In the genomic region with DNA sequence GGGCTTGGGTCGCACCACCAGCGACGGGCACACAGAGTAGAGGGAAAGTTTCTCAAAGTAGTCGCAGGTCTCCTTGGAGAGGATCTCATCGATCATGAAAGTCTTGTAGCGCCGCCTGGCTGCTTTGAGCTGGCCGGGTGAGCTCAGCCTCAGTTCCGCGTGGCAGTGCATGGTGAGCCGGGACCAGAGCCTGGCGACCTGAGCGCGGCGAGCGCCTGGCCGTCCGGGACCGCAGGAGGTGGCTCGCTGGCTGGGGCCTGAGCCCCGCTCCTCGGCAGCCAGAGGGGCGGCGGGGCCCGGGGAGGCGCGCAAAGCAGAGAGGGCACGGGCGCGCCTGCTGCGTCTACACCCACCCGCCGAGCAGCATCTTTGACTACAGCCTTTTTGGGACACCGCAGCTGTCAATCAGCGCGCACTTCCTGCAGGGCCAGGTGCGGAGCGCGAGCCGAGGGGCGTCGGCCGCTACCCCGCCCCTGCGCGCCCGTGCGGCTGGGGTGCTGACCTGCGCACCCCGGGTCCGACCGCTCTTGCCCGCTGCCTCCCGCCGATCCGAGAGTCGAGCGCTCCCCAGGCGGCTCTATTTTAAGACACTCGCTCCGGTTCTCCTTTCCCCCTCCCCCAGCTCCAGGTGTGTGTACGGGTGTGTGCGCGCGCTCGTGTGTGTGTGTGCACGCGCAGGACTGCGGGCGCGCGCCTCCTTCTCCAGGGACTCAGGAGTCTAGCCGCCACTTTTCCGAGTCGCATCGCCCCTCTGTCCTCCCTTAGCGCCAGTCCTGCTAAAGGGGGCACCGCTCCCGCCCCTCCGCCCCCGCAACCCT, we compare ENCODE assay signal across 8 mouse cellular contexts. TPM values are rescaled to one million over a fixed set of nuclear protein-coding genes. Genes with fewer than 3 reads are reported as not detected.
DNase-seq lines count a peak whose midpoint lies in the region; ATAC-seq and TF ChIP-seq lines count a peak whose summit lies in the region.

A gene (minus strand): TSS at position 542 of the 818 bp plus-strand sequence.

- no peaks in the 10 kb centered on the region for H3K36me3 ChIP-seq in spleen, adult 2 months (ENCODE audit: control insufficient read depth, insufficient read depth, low read length)
- H3K36me3 ChIP-seq in forebrain, embryonic 16.5 days (ENCODE audit: control insufficient read depth, insufficient read depth) = no peaks in the 10 kb centered on the region
- no peaks in the 10 kb centered on the region for H3K36me3 ChIP-seq in liver, embryonic 15.5 days (replicated peaks)

- H3K4me2 ChIP-seq in forebrain, embryonic 16.5 days (ENCODE audit: low read length) = peak within 1 kb of the TSS; percentile 92
- H3K4me2 ChIP-seq in liver, embryonic 15.5 days = peak within 1 kb of the TSS; percentile 52

- WGBS in spleen, adult 2 months = 1% methylated on average over 80 of the region's 81 CpGs
- under 1% methylated on average over 69 of the region's 81 CpGs for WGBS in forebrain, embryonic 16.5 days
- WGBS in liver, embryonic 15.5 days (ENCODE audit: insufficient replicate concordance) = under 1% methylated on average over 80 of the region's 81 CpGs

- peaks cover 3% of the 10 kb centered on the region; the same call in 1 of the 2 replicates for H3K4me1 ChIP-seq in spleen, adult 2 months (ENCODE audit: control insufficient read depth, insufficient read depth, insufficient read length)
- H3K4me1 ChIP-seq in forebrain, embryonic 16.5 days (replicated peaks; ENCODE audit: control insufficient read depth, insufficient read depth, low read length) = peaks cover 20% of the 10 kb centered on the region
- peaks cover 7% of the 10 kb centered on the region; the same call in 1 of the 2 replicates for H3K4me1 ChIP-seq in liver, embryonic 15.5 days (replicated peaks)

- H3K9ac ChIP-seq in forebrain, embryonic 16.5 days (replicated peaks; ENCODE audit: low read depth, low read length) = peak within 1 kb of the TSS; percentile 57
- no peak within 1 kb of the TSS for H3K9ac ChIP-seq in liver, embryonic 15.5 days

- no peaks in the 10 kb centered on the region for H3K9me3 ChIP-seq in forebrain, embryonic 16.5 days (ENCODE audit: control insufficient read depth, low read length)
- no peaks in the 10 kb centered on the region for H3K9me3 ChIP-seq in liver, embryonic 15.5 days (replicated peaks)

- DNase-seq in spleen, adult 2 months (ENCODE audit: low read depth in 1 of 2, low spot score in 2 of 2) = no peak
- DNase-seq in spleen, postnatal 36 days (ENCODE audit: low spot score in 2 of 2) = no peak
- peak; percentile 64 to 69 for DNase-seq in heart, postnatal 10 days
- DNase-seq in kidney, postnatal 4 days = peak; percentile 79 to 85
- DNase-seq in ovary, adult 18-20 months (ENCODE audit: low spot score) = peak; percentile 43
- peak; percentile 81 for DNase-seq in urinary bladder, postnatal 14 days (ENCODE audit: low spot score)

- peak; percentile 88 for ATAC-seq in forebrain, embryonic 16.5 days
- ATAC-seq in liver, embryonic 15.5 days (ENCODE audit: insufficient read depth) = no peak

- no peak for TF ChIP-seq CTCF in spleen, adult 2 months (IDR thresholded peaks at IDR 0.05; ENCODE audit: extremely low read depth, insufficient read depth, insufficient read length, insufficient replicate concordance)

- H3K27ac ChIP-seq in spleen, adult 2 months (ENCODE audit: insufficient read depth, low read length) = no peak within 1 kb of the TSS
- H3K27ac ChIP-seq in forebrain, embryonic 16.5 days (ENCODE audit: low read length) = no peak within 1 kb of the TSS
- no peak within 1 kb of the TSS for H3K27ac ChIP-seq in liver, embryonic 15.5 days (replicated peaks)

- H3K4me3 ChIP-seq in spleen, adult 2 months (ENCODE audit: extremely low read depth, insufficient read depth, insufficient read length) = 0 out of 2 replicates have a peak within 1 kb of the TSS, but pooled peaks have one; percentile 4
- peak within 1 kb of the TSS; percentile 58 for H3K4me3 ChIP-seq in forebrain, embryonic 16.5 days (replicated peaks; ENCODE audit: low read length)
- peak within 1 kb of the TSS; percentile 31 for H3K4me3 ChIP-seq in liver, embryonic 15.5 days (replicated peaks)

- intact Hi-C loops in heart, postnatal 10 days (cut with DNase I) = loop anchor here (5.0 kb wide), 1 partner anchor 351 kb away; no protein-coding TSS in a partner anchor

- TF ChIP-seq POLR2A in spleen, adult 2 months (IDR thresholded peaks at IDR 0.05; ENCODE audit: low read depth, low read length) = no peak

- peaks cover 19% of the 10 kb centered on the region for H3K27me3 ChIP-seq in spleen, adult 2 months (ENCODE audit: control insufficient read depth, insufficient read depth, low read length)
- H3K27me3 ChIP-seq in forebrain, embryonic 16.5 days (replicated peaks; ENCODE audit: control insufficient read depth, insufficient read depth, low read length) = peaks cover 81% of the 10 kb centered on the region
- peaks cover 85% of the 10 kb centered on the region for H3K27me3 ChIP-seq in liver, embryonic 15.5 days

RNA-seq across cellular contexts. Expression of the gene that starts here (rescaled TPM):
- not detected in 2 replicates for polyA plus RNA-seq in spleen, adult 2 months (2012; rRNA removed)
- not detected in 2 replicates for polyA plus RNA-seq in forebrain, embryonic 16.5 days (2015; fragmentation: Nextera tagmentation; extraction: Ambion mirVana)
- total RNA-seq in heart, postnatal 10 days (2021) = not detected
- polyA plus RNA-seq in liver, embryonic 15.5 days (2015; fragmentation: Nextera tagmentation; extraction: Ambion mirVana) = not detected in 2 replicates

Comparison
In these comparisons a context has a peak if more than half of its experiments do, and no peak if none do; other contexts are left out.
1. Peak in ATAC-seq, H3K4me3 ChIP-seq, H3K9ac ChIP-seq and H3K4me2 ChIP-seq in forebrain, embryonic 16.5 days; RNA of the gene not detected or under 1 TPM.
2. Peak in DNase-seq in heart, postnatal 10 days; RNA of the gene not detected or under 1 TPM.
3. DNase-seq: peak in kidney, postnatal 4 days (2 of 2), ovary, adult 18-20 months (single experiment) and urinary bladder, postnatal 14 days (single experiment); none in spleen, adult 2 months (0 of 2) and spleen, postnatal 36 days (0 of 2).
4. H3K4me3 ChIP-seq: peak in every context shown above with its lines; median percentile 58 in forebrain, embryonic 16.5 days; 31 in liver, embryonic 15.5 days; 4 in spleen, adult 2 months.